Comparison of ENCODE assay signal across 8 mouse cellular contexts in the genomic region with DNA sequence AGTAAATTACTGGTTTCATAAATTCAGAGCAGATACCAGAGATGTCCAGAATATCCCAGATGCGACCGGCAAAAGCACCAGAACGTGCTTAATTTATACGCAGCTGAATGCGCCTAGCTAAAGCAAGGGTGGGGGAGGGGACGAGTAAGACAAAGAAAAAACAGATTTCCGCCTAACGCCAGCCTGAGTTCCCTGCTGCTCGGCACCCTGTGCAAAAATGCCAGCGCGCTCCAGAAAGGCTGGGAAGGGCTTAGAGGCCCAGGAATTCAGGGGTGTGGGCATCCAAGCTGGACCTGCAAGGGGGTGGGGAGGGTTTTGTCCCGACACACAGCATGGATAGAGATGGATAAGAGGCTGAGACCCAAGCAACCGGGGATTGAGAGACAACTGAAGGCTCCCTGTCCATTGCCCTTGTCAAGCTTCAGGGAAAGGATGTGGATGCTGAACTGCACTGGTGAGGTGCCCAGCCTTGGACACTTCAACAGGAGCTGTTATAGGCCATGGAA.
A peak's percentile ranks its signal among the peaks of the same experiment; 100 is the strongest.
DNase-seq lines count a peak whose midpoint lies in the region; ATAC-seq and TF ChIP-seq lines count a peak whose summit lies in the region.

No protein-coding gene starts in this region.

- TF ChIP-seq POLR2A in olfactory bulb, adult 2 months (IDR thresholded peaks at IDR 0.05; ENCODE audit: insufficient read depth, low read depth, low read length): no peak

- H3K27me3 ChIP-seq in kidney, embryonic 16.5 days (ENCODE audit: insufficient read depth, low read length): no peaks in the 10 kb centered on the region
- H3K27me3 ChIP-seq in forebrain, embryonic 14.5 days (replicated peaks; ENCODE audit: control insufficient read depth, insufficient read depth, low read length): no peaks in the 10 kb centered on the region

- H3K36me3 ChIP-seq in kidney, embryonic 16.5 days (ENCODE audit: insufficient read depth, low read length): no peaks in the 10 kb centered on the region
- no peaks in the 10 kb centered on the region for H3K36me3 ChIP-seq in forebrain, embryonic 14.5 days (ENCODE audit: control insufficient read depth, insufficient read depth, low read length)

- H3K4me1 ChIP-seq in kidney, embryonic 16.5 days (ENCODE audit: insufficient read depth, low read length): peaks cover 6% of the 10 kb centered on the region; the same call in 1 of the 2 replicates
- peaks cover 31% of the 10 kb centered on the region for H3K4me1 ChIP-seq in forebrain, embryonic 14.5 days (ENCODE audit: control insufficient read depth, insufficient read depth, low read length)
- H3K4me1 ChIP-seq in olfactory bulb, adult 2 months (ENCODE audit: control insufficient read depth, insufficient read depth, low read length): peaks cover 14% of the 10 kb centered on the region

- peak overlapping the region; percentile 51 for H3K4me2 ChIP-seq in kidney, embryonic 16.5 days (replicated peaks; ENCODE audit: low read depth, low read length)
- peak overlapping the region; percentile 48 for H3K4me2 ChIP-seq in forebrain, embryonic 14.5 days (ENCODE audit: low read length)

- H3K9ac ChIP-seq in kidney, embryonic 16.5 days (replicated peaks; ENCODE audit: low read length): peak overlapping the region; percentile 45
- H3K9ac ChIP-seq in forebrain, embryonic 14.5 days (ENCODE audit: low read length): peak overlapping the region; percentile 58

- TF ChIP-seq CTCF in olfactory bulb, adult 2 months (IDR thresholded peaks at IDR 0.05; ENCODE audit: insufficient read depth, low read depth, low read length): no peak

- peak overlapping the region; percentile 28 for H3K4me3 ChIP-seq in kidney, embryonic 16.5 days (ENCODE audit: low read length)
- H3K4me3 ChIP-seq in forebrain, embryonic 14.5 days (ENCODE audit: low read depth, low read length): no peak overlapping the region
- H3K4me3 ChIP-seq in olfactory bulb, adult 2 months (ENCODE audit: insufficient read depth, low read depth, low read length): peak overlapping the region; percentile 12; the same call in 1 of the 2 replicates

- 13% methylated on average over 13 of the region's 13 CpGs for WGBS in kidney, embryonic 16.5 days
- 1% methylated on average over 13 of the region's 13 CpGs for WGBS in forebrain, embryonic 14.5 days
- 3% methylated on average over 13 of the region's 13 CpGs for WGBS in olfactory bulb, adult 2 months

- no peak overlapping the region for H3K27ac ChIP-seq in kidney, embryonic 16.5 days (ENCODE audit: low read length)
- peak overlapping the region; percentile 92 for H3K27ac ChIP-seq in forebrain, embryonic 14.5 days (ENCODE audit: low read depth, low read length)
- H3K27ac ChIP-seq in olfactory bulb, adult 2 months (ENCODE audit: insufficient read depth, low read depth, low read length): peak overlapping the region; percentile 67

- peak; percentile 49; the same call in 1 of the 2 replicates for ATAC-seq in kidney, embryonic 16.5 days (ENCODE audit: low FRiP score, low TSS enrichment)
- ATAC-seq in forebrain, embryonic 14.5 days: peak; percentile 86

- no peak for DNase-seq in kidney, postnatal 36 days
- DNase-seq in brain, adult 2 months (ENCODE audit: low read depth, low spot score): peak; percentile 67
- peak; percentile 96 for DNase-seq in forebrain, embryonic 14.5 days (ENCODE audit: low spot score)
- DNase-seq in layer of hippocampus, postnatal 25 days (ENCODE audit: extremely low spot score in 1 of 2, low spot score in 1 of 2): peak; percentile 44
- DNase-seq in thymus, postnatal 25 days: no peak
- DNase-seq in cerebellum, adult 11-12 months: no peak

- H3K9me3 ChIP-seq in kidney, embryonic 16.5 days (ENCODE audit: low read length): no peaks in the 10 kb centered on the region
- no peaks in the 10 kb centered on the region for H3K9me3 ChIP-seq in forebrain, embryonic 14.5 days (replicated peaks; ENCODE audit: control insufficient read depth, low read length)

Comparison
In these comparisons a context has a peak if more than half of its experiments do, and no peak if none do; other contexts are left out.
1. DNase-seq: peak in brain, adult 2 months (single experiment), forebrain, embryonic 14.5 days (single experiment) and layer of hippocampus, postnatal 25 days (2 of 2); none in kidney, postnatal 36 days (0 of 2), thymus, postnatal 25 days (single experiment) and cerebellum, adult 11-12 months (single experiment).